Mouse (Mus musculus): Measurements from ENCODE around the gene Plekhm1.

Gene Plekhm1

GRCm38 (mm10) chr11:103314736-103315374, 97.6 kb downstream of the Plekhm1 start:
- DNase-seq (ENCODE audit: low read depth, low spot score): no peak
